Mouse (Mus musculus) kidney, adult 2 months (tissue): ENCODE data around the gene Cib4.

Experiments
- CTCF ChIP-seq: fragments of 200-500 bp; conservative IDR thresholded peaks from 2 replicates; pipeline ENCODE4 v1.5.1; 2011; ENCODE audit warnings: low read depth, mild to moderate bottlenecking, control low read depth, low read length, moderate library complexity, mixed read lengths; ENCODE audit not compliant: insufficient read depth, insufficient read length
- POLR2A ChIP-seq: fragments of 200-500 bp; IDR thresholded peaks from one replicate; pipeline ENCODE4 v1.6.1; 2011; ENCODE audit warnings: low read depth, low read length, control low read depth

DNA sequence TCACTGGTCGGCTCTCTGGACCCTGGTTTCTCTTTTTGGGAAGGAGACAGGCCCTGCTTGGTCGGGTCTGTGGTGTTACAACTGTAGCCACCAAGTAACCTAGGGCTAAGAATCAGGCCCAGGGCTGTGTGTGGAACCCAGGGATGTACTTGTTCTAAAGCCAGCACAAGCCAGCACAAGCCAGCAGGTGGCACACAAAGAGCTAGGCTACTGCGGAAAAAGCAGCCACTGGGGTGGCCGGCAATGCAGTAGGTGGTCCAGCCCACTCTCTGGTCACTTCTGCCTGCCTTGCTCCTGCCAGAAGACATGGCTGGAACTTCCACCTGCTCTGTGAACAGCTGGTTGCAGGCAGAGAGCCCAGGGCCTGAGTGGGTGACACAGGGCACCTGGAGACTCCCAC lies 85.5 kb downstream of the Cib4 start:
- TF ChIP-seq POLR2A, result no peak
- TF ChIP-seq CTCF, result no peak
